Mouse (Mus musculus) B cell, adult 62 days (primary cell): ENCODE data around the gene Rpl14. TPM values are rescaled to one million over a fixed set of nuclear protein-coding genes. Genes with fewer than 3 reads are reported as not detected.

Source experiments
- total RNA-seq: library from RNA; stranded (reverse); gene quantifications from 4 replicates; pipeline ENCODE4 v1.2.4, GENCODE M21; 2023

The Rpl14 gene
- total RNA-seq: 771 to 841 TPM (median 812 TPM) in 4 replicates

DNA sequence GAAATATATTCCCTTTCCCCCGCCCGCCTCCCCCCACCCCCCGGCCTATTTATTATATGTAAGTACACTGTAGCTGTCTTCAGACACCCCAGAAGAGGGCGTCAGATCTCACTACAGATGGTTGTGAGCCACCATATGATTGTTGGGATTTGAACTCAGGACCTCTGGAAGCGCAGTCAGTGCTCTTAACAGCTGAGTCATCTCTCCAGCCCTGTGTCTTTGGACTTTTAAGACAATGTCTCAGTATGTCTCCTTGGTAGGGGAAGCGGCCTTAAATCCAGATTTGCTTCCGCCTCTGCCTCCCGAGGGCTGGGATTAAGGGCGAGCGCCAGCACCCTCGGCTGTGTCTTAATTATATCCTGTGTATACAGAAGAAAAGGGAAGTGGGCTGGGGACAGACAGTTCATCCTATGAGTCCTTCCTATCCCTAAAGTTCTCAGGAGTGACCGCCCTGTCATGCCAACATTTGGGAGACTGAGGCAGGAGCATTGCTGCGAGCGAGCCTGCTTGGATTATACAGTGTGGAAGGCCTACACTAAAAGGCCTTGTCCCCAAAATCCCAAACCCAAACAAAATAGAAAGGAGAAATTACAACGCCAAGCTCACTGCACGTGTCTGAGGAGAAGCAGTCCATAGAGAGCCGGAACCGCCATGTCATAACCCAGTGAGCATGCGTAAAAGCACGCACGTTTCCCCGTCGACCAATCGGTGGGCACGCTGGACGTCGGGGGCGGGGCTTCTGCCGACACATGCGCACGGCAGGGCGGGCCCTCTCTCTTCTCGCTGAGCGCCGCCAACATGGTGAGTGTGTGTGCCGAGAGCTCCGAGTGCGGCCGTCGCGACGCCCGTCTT lies at the start of gene Rpl14:
TSS of gene Rpl14 (plus strand) at position 704 of the 852 bp plus-strand sequence.

DNA sequence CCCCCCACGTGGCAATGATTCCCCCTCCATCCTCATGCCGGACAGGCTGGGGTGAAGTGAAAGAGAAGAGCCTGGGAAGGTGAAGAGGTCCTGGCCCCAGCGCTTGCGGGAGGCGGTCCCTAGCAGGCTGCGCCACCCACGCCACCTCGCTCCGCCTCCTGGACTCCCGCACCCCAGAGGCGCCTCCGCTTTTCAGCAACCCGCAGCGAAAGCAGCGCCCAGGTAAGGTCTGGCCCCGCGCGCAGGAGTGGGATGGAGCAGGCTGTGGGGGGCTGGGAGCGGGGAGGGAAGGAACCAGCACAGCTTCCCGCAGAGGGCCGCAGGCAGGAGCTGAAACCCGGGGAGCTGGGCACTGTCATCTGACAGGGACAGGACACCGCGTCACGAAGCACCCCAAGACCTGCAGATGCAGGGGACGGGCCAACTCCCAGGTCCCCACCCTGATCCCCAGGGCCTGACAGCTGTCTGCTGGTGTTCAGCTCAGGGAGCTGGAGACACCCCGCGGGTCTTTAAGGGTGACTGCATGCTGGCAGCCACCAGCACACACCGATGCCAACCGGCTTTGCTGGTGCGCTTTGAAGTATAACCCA lies 31.5 kb upstream of the Rpl14 start, which contains the start of gene Entpd3:
TSS of gene Entpd3 (plus strand) at position 157 of the 590 bp plus-strand sequence.

Other genes with a start within 250 kb of the Rpl14 start
- gene Eif1b, start 79.2 kb upstream of the Rpl14 start, total RNA-seq: 40.3 to 45.4 TPM (median 43.6 TPM) in 4 replicates
- not detected in 4 replicates for gene Entpd3, start 31.6 kb upstream of the Rpl14 start, total RNA-seq